Mouse (Mus musculus): ENCODE data around the gene Sbk1.

GRCm38 (mm10) chr7:126232345-126233071 is 39.9 kb upstream of the Sbk1 start:
- TF ChIP-seq CTCF (IDR thresholded peaks at IDR 0.05; ENCODE audit: borderline replicate concordance, extremely low read depth, insufficient read depth, insufficient read length) (no peak), POLR2A (IDR thresholded peaks at IDR 0.05; ENCODE audit: borderline replicate concordance, extremely low read depth, insufficient read depth, insufficient read length, poor library complexity, severe bottlenecking) (no peak)

All from brain, embryonic 14.5 days (tissue).